Mouse (Mus musculus): Measurements from ENCODE around the gene Bbs2. TPM values are rescaled to one million over a fixed set of nuclear protein-coding genes. Genes with fewer than 3 reads are reported as not detected.
"Not testable (repeated sequence)": the region's sequence is repeated elsewhere in the genome, so short reads cannot be mapped to it uniquely, and the experiment has no call there.

Bbs2 gene
- total RNA-seq (2021), result 1 to 10 TPM; 6.1 to 8.5 TPM
- 14.1 and 22.9 TPM in 2 replicates for polyA plus RNA-seq (2012; rRNA removed)
- long read RNA-seq, transcript Bbs2-201 (17 exons, 3,064 nt), result major isoform, 7 of 7 reads
- long read RNA-seq, partial matches to known transcripts, result 0 of 7 reads
- long read RNA-seq, other reads (novel, unspliced or antisense), result 0 of 7 reads

GRCm38 (mm10) chr8:94098081-94098974 is at the start of gene Bbs2:
Gene Bbs2, minus strand, starts transcription at chr8:94098928.
- intact Hi-C loops (cut with DNase I), result loop anchor here (5.0 kb wide), 3 partner anchors 86 to 114 kb away; partner anchors contain the start of genes Amfr and Nup93
- WGBS, result 1% methylated on average over 61 of the region's 61 CpGs

GRCm38 (mm10) chr8:94148236-94148635 is 49.5 kb upstream of the Bbs2 start:
- Histone ChIP-seq H3K36me3 (ENCODE audit: control insufficient read depth, insufficient read depth, low read length) (no peaks in the 10 kb centered on the region), H3K27ac (no peak overlapping the region), H3K9ac (ENCODE audit: low read depth, low read length) (no peak overlapping the region), H3K4me3 (no peak overlapping the region), H3K4me1 (ENCODE audit: control insufficient read depth, insufficient read depth, low read length) (no peaks in the 10 kb centered on the region; the same call in 1 of the 2 replicates), H3K27me3 (ENCODE audit: control insufficient read depth, insufficient read depth, low read length) (no peaks in the 10 kb centered on the region), H3K79me2 (replicated peaks; ENCODE audit: control insufficient read depth, insufficient read depth, low read length) (no peaks in the 10 kb centered on the region)
- 46% methylated on average over 5 of the region's 5 CpGs for WGBS
- intact Hi-C loops (cut with DNase I), result no loop called here
- DNase-seq, result no peak
- TF ChIP-seq CTCF (IDR thresholded peaks at IDR 0.05) (no peak), EP300 (IDR thresholded peaks at IDR 0.05; ENCODE audit: insufficient read depth, low read depth, low read length) (no peak), POLR2A (IDR thresholded peaks at IDR 0.05; ENCODE audit: insufficient read depth, low read depth, low read length) (no peak)

More at GRCm38 (mm10) chr8:94098081-94098974, at the start of gene Bbs2:
- H3K36me3 ChIP-seq (ENCODE audit: control insufficient read depth, insufficient read depth, low read length), result no peaks in the 10 kb centered on the region
- H3K79me2 ChIP-seq (replicated peaks; ENCODE audit: control insufficient read depth, insufficient read depth, low read length), result no peaks in the 10 kb centered on the region; the same call in 1 of the 2 replicates
- peak within 1 kb of the TSS; percentile 70 for H3K4me3 ChIP-seq
- peaks cover 2% of the 10 kb centered on the region for H3K4me1 ChIP-seq (ENCODE audit: control insufficient read depth, insufficient read depth, low read length)
- peak within 1 kb of the TSS; percentile 84 for H3K9ac ChIP-seq (ENCODE audit: low read depth, low read length)
- peak; percentile 98 to 100 for DNase-seq
- H3K27me3 ChIP-seq (ENCODE audit: control insufficient read depth, insufficient read depth, low read length), result no peaks in the 10 kb centered on the region
- H3K27ac ChIP-seq, result peak within 1 kb of the TSS; percentile 87
- TF ChIP-seq POLR2A (IDR thresholded peaks at IDR 0.05; ENCODE audit: insufficient read depth, low read depth, low read length) (peak; percentile 100), CTCF (IDR thresholded peaks at IDR 0.05) (peak; percentile 64), EP300 (IDR thresholded peaks at IDR 0.05; ENCODE audit: insufficient read depth, low read depth, low read length) (no peak; the same call in 1 of the 2 replicates)

GRCm38 (mm10) chr8:94140266-94140795 is 41.6 kb upstream of the Bbs2 start:
- Histone ChIP-seq H3K36me3 (ENCODE audit: control insufficient read depth, insufficient read depth, low read length) (no peaks in the 10 kb centered on the region), H3K4me3 (no peak overlapping the region), H3K9ac (ENCODE audit: low read depth, low read length) (no peak overlapping the region), H3K79me2 (replicated peaks; ENCODE audit: control insufficient read depth, insufficient read depth, low read length) (no peaks in the 10 kb centered on the region), H3K27ac (no peak overlapping the region), H3K4me1 (ENCODE audit: control insufficient read depth, insufficient read depth, low read length) (no peaks in the 10 kb centered on the region), H3K27me3 (ENCODE audit: control insufficient read depth, insufficient read depth, low read length) (no peaks in the 10 kb centered on the region)
- DNase-seq, result no peak
- intact Hi-C loops (cut with DNase I), result no loop called here
- TF ChIP-seq CTCF (IDR thresholded peaks at IDR 0.05) (no peak), POLR2A (IDR thresholded peaks at IDR 0.05; ENCODE audit: insufficient read depth, low read depth, low read length) (no peak), EP300 (IDR thresholded peaks at IDR 0.05; ENCODE audit: insufficient read depth, low read depth, low read length) (no peak)
- 76% methylated on average over 4 of the region's 4 CpGs for WGBS

GRCm38 (mm10) chr8:94136933-94137332 is 38.2 kb upstream of the Bbs2 start, which contains the start of gene Mt4:
Gene Mt4, plus strand, starts transcription at chr8:94137197.
- no peak within 1 kb of the TSS for H3K9ac ChIP-seq (ENCODE audit: low read depth, low read length)
- H3K27ac ChIP-seq, result no peak within 1 kb of the TSS
- 49% methylated on average over 6 of the region's 6 CpGs for WGBS
- no peaks in the 10 kb centered on the region for H3K4me1 ChIP-seq (ENCODE audit: control insufficient read depth, insufficient read depth, low read length)
- DNase-seq, result no peak
- TF ChIP-seq CTCF (IDR thresholded peaks at IDR 0.05) (no peak), EP300 (IDR thresholded peaks at IDR 0.05; ENCODE audit: insufficient read depth, low read depth, low read length) (no peak)
- H3K79me2 ChIP-seq (replicated peaks; ENCODE audit: control insufficient read depth, insufficient read depth, low read length), result no peaks in the 10 kb centered on the region
- intact Hi-C loops (cut with DNase I), result no loop called here
- no peaks in the 10 kb centered on the region for H3K36me3 ChIP-seq (ENCODE audit: control insufficient read depth, insufficient read depth, low read length)
- H3K4me3 ChIP-seq, result no peak within 1 kb of the TSS
- no peaks in the 10 kb centered on the region for H3K27me3 ChIP-seq (ENCODE audit: control insufficient read depth, insufficient read depth, low read length)

GRCm38 (mm10) chr8:94136192-94136591 is 37.5 kb upstream of the Bbs2 start:
- H3K9ac ChIP-seq (ENCODE audit: low read depth, low read length), result no peak overlapping the region
- no peak for TF ChIP-seq EP300 (IDR thresholded peaks at IDR 0.05; ENCODE audit: insufficient read depth, low read depth, low read length)
- H3K27me3 ChIP-seq (ENCODE audit: control insufficient read depth, insufficient read depth, low read length), result no peaks in the 10 kb centered on the region
- intact Hi-C loops (cut with DNase I), result no loop called here
- no peaks in the 10 kb centered on the region for H3K79me2 ChIP-seq (replicated peaks; ENCODE audit: control insufficient read depth, insufficient read depth, low read length)
- 85% methylated on average over 7 of the region's 7 CpGs for WGBS
- DNase-seq, result no peak
- H3K4me3 ChIP-seq, result no peak overlapping the region
- H3K36me3 ChIP-seq (ENCODE audit: control insufficient read depth, insufficient read depth, low read length), result no peaks in the 10 kb centered on the region
- no peaks in the 10 kb centered on the region for H3K4me1 ChIP-seq (ENCODE audit: control insufficient read depth, insufficient read depth, low read length)
- H3K27ac ChIP-seq, result no peak overlapping the region

GRCm38 (mm10) chr8:94135556-94135955 is 36.8 kb upstream of the Bbs2 start:
- Histone ChIP-seq H3K9ac (ENCODE audit: low read depth, low read length) (no peak overlapping the region), H3K27me3 (ENCODE audit: control insufficient read depth, insufficient read depth, low read length) (no peaks in the 10 kb centered on the region), H3K4me1 (ENCODE audit: control insufficient read depth, insufficient read depth, low read length) (no peaks in the 10 kb centered on the region), H3K79me2 (replicated peaks; ENCODE audit: control insufficient read depth, insufficient read depth, low read length) (no peaks in the 10 kb centered on the region), H3K4me3 (no peak overlapping the region), H3K27ac (no peak overlapping the region), H3K36me3 (ENCODE audit: control insufficient read depth, insufficient read depth, low read length) (no peaks in the 10 kb centered on the region)
- no peak for TF ChIP-seq CTCF (IDR thresholded peaks at IDR 0.05)
- TF ChIP-seq EP300 (IDR thresholded peaks at IDR 0.05; ENCODE audit: insufficient read depth, low read depth, low read length), result no peak
- no peak for TF ChIP-seq POLR2A (IDR thresholded peaks at IDR 0.05; ENCODE audit: insufficient read depth, low read depth, low read length)
- no peak for DNase-seq
- intact Hi-C loops (cut with DNase I), result no loop called here
- 85% methylated on average over 6 of the region's 6 CpGs for WGBS

GRCm38 (mm10) chr8:94134601-94135000 is 35.9 kb upstream of the Bbs2 start:
- H3K36me3 ChIP-seq (ENCODE audit: control insufficient read depth, insufficient read depth, low read length); H3K79me2 ChIP-seq (replicated peaks; ENCODE audit: control insufficient read depth, insufficient read depth, low read length); H3K9ac ChIP-seq (ENCODE audit: low read depth, low read length); H3K27me3 ChIP-seq (ENCODE audit: control insufficient read depth, insufficient read depth, low read length); DNase-seq; H3K27ac ChIP-seq; H3K4me3 ChIP-seq; intact Hi-C loops (cut with DNase I); H3K4me1 ChIP-seq (ENCODE audit: control insufficient read depth, insufficient read depth, low read length): not testable (repeated sequence)
- WGBS, result 31% methylated on average over 3 of the region's 3 CpGs
